Mouse (Mus musculus): Measurements from ENCODE around the gene Foxb2. TPM values are rescaled to one million over a fixed set of nuclear protein-coding genes. Genes with fewer than 3 reads are reported as not detected.

The Foxb2 gene
- polyA plus RNA-seq (2014; fragmentation: Illumina TruSeq; extraction: RNeasy Lipid Tissue Mini Kit (QIAGEN cat#74804); ENCODE audit: insufficient read depth, low read depth, low replicate concordance): not detected

GRCm38 (mm10) chr19:16873221-16873861 is at the start of gene Foxb2:
TSS of gene Foxb2 (minus strand) at chr19:16873805.

Other genes starting within 250 kb of the Foxb2 start
- gene Vps13a, start 92.9 kb downstream of the Foxb2 start, polyA plus RNA-seq (2014; fragmentation: Illumina TruSeq; extraction: RNeasy Lipid Tissue Mini Kit (QIAGEN cat#74804); ENCODE audit: insufficient read depth, low read depth, low replicate concordance): 9.2 TPM
- gene Prune2, start 82.3 kb upstream of the Foxb2 start, polyA plus RNA-seq (2014; fragmentation: Illumina TruSeq; extraction: RNeasy Lipid Tissue Mini Kit (QIAGEN cat#74804); ENCODE audit: insufficient read depth, low read depth, low replicate concordance): 0.65 TPM